ENCODE assay signal across 24 mouse cellular contexts in the genomic region with DNA sequence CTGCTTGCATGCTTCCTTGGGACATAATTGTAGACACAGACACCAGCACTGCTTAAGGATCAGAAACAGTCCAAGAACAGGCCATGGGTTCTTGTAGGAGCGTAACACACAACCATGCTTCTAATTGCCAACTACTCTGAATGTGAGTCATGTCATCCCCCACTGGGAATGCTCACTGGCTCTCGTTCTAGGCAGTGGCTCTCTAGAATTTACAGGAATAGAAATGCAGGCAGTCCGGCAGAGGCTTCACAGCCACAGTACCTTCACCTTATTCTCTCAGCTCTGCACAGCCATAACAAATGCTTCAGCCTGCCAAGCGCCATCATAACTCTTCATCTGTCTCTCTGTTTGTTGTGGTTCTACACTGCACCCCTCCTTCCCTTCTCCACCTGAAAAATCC. TPM values are rescaled to one million over a fixed set of nuclear protein-coding genes. Genes with fewer than 3 reads are reported as not detected.
DNase-seq lines count a peak whose midpoint lies in the region; ATAC-seq and TF ChIP-seq lines count a peak whose summit lies in the region.
"Had no signal": no experiment of that assay in that cellular context is flagged by ENCODE, and none has a peak within 500 bp of the region (broad histone marks: within the 10 kb centered on the region; RNA-seq: fewer than 3 reads in every experiment).

No protein-coding gene starts in this region.

- no peak overlapping the region for H3K9ac ChIP-seq in intestine, embryonic 14.5 days (ENCODE audit: low read length)
- H3K9ac ChIP-seq in intestine, postnatal 0 days (ENCODE audit: low read depth, low read length) = no peak overlapping the region
- H3K9ac ChIP-seq in stomach, embryonic 14.5 days (replicated peaks; ENCODE audit: low read depth, low read length) = no peak overlapping the region
- H3K9ac ChIP-seq in stomach, postnatal 0 days (ENCODE audit: low read length) = no peak overlapping the region
- no peak overlapping the region for H3K9ac ChIP-seq in midbrain, postnatal 0 days (replicated peaks; ENCODE audit: low read length, poor library complexity, severe bottlenecking)
- H3K9ac ChIP-seq: heart, embryonic 15.5 days; liver, embryonic 14.5 days; midbrain, embryonic 13.5 days had no signal

- ATAC-seq in intestine, embryonic 14.5 days (replicated peaks; ENCODE audit: low FRiP score, low TSS enrichment, low read depth) = no peak; the same call in 1 of the 2 replicates
- ATAC-seq in intestine, postnatal 0 days = no peak
- no peak; the same call in 1 of the 2 replicates for ATAC-seq in stomach, embryonic 14.5 days (ENCODE audit: insufficient number of reproducible peaks, insufficient read depth, low FRiP score, low read depth)
- ATAC-seq in stomach, postnatal 0 days (ENCODE audit: low FRiP score, low TSS enrichment) = no peak
- no peak for ATAC-seq in midbrain, postnatal 0 days (ENCODE audit: low FRiP score)
- ATAC-seq: forebrain, embryonic 16.5 days; hindbrain, embryonic 16.5 days; midbrain, embryonic 13.5 days had no signal

- WGBS in intestine, embryonic 14.5 days = 46% methylated on average over 4 of the region's 4 CpGs
- WGBS in intestine, postnatal 0 days = 69% methylated on average over 4 of the region's 4 CpGs
- 61% methylated on average over 4 of the region's 4 CpGs for WGBS in stomach, embryonic 14.5 days
- 74% methylated on average over 4 of the region's 4 CpGs for WGBS in stomach, postnatal 0 days
- 75% methylated on average over 4 of the region's 4 CpGs for WGBS in midbrain, postnatal 0 days

- H3K27me3 ChIP-seq in intestine, embryonic 14.5 days (replicated peaks; ENCODE audit: control insufficient read depth, insufficient read depth, low read length) = no peaks in the 10 kb centered on the region
- H3K27me3 ChIP-seq in intestine, postnatal 0 days (replicated peaks; ENCODE audit: control insufficient read depth, insufficient read depth, low read length) = no peaks in the 10 kb centered on the region
- H3K27me3 ChIP-seq in stomach, embryonic 14.5 days (ENCODE audit: control insufficient read depth, insufficient read depth, low read length) = no peaks in the 10 kb centered on the region
- H3K27me3 ChIP-seq in stomach, postnatal 0 days (ENCODE audit: control insufficient read depth, insufficient read depth, low read length) = no peaks in the 10 kb centered on the region
- H3K27me3 ChIP-seq in midbrain, postnatal 0 days (ENCODE audit: insufficient read depth, low read length) = no peaks in the 10 kb centered on the region
- H3K27me3 ChIP-seq: CH12.LX; heart, embryonic 15.5 days; midbrain, embryonic 13.5 days had no signal

- TF ChIP-seq CTCF in intestine, postnatal 0 days (IDR thresholded peaks at IDR 0.05; ENCODE audit: low read depth) = no peak
- TF ChIP-seq CTCF in stomach, postnatal 0 days (IDR thresholded peaks at IDR 0.05; ENCODE audit: low read depth) = no peak
- no peak for TF ChIP-seq CTCF in midbrain, postnatal 0 days (IDR thresholded peaks at IDR 0.05)

- no peak for TF ChIP-seq EP300 in stomach, postnatal 0 days (optimal IDR thresholded peaks at IDR 0.05)

- peaks cover 17% of the 10 kb centered on the region; the same call in 1 of the 2 replicates for H3K36me3 ChIP-seq in intestine, embryonic 14.5 days (ENCODE audit: control insufficient read depth, insufficient read depth, low read length)
- H3K36me3 ChIP-seq in intestine, postnatal 0 days (ENCODE audit: control insufficient read depth, insufficient read depth) = no peaks in the 10 kb centered on the region
- no peaks in the 10 kb centered on the region for H3K36me3 ChIP-seq in stomach, embryonic 14.5 days (ENCODE audit: control insufficient read depth, insufficient read depth, low read length)
- H3K36me3 ChIP-seq in stomach, postnatal 0 days (ENCODE audit: control insufficient read depth, insufficient read depth, low read length) = no peaks in the 10 kb centered on the region
- 0 out of 2 replicates have a peak, but pooled peaks cover under 1% of the 10 kb centered on the region for H3K36me3 ChIP-seq in midbrain, postnatal 0 days (ENCODE audit: insufficient read depth, low read length)

- peaks cover 24% of the 10 kb centered on the region for H3K4me1 ChIP-seq in intestine, embryonic 14.5 days (replicated peaks; ENCODE audit: control insufficient read depth, insufficient read depth, low read length)
- H3K4me1 ChIP-seq in intestine, postnatal 0 days (replicated peaks; ENCODE audit: control insufficient read depth, insufficient read depth, low read length) = no peaks in the 10 kb centered on the region; the same call in 1 of the 2 replicates
- peaks cover 9% of the 10 kb centered on the region for H3K4me1 ChIP-seq in stomach, embryonic 14.5 days (ENCODE audit: control insufficient read depth, insufficient read depth, low read length)
- no peaks in the 10 kb centered on the region for H3K4me1 ChIP-seq in stomach, postnatal 0 days (replicated peaks; ENCODE audit: control insufficient read depth, insufficient read depth)
- no peaks in the 10 kb centered on the region for H3K4me1 ChIP-seq in midbrain, postnatal 0 days (ENCODE audit: insufficient read depth, low read length)
- H3K4me1 ChIP-seq: midbrain, embryonic 13.5 days had no signal

- no peaks in the 10 kb centered on the region for H3K9me3 ChIP-seq in intestine, embryonic 14.5 days (ENCODE audit: control insufficient read depth, low read length)
- no peaks in the 10 kb centered on the region for H3K9me3 ChIP-seq in intestine, postnatal 0 days (ENCODE audit: control insufficient read depth)
- no peaks in the 10 kb centered on the region for H3K9me3 ChIP-seq in stomach, embryonic 14.5 days (ENCODE audit: control insufficient read depth, low read depth, low read length)
- H3K9me3 ChIP-seq in stomach, postnatal 0 days (ENCODE audit: control insufficient read depth, low read length) = no peaks in the 10 kb centered on the region
- no peaks in the 10 kb centered on the region for H3K9me3 ChIP-seq in midbrain, postnatal 0 days (ENCODE audit: low read length)
- H3K9me3 ChIP-seq: heart, embryonic 15.5 days; limb, embryonic 10.5 days; midbrain, embryonic 13.5 days had no signal

- no peak overlapping the region for H3K4me3 ChIP-seq in intestine, embryonic 14.5 days (ENCODE audit: low read depth, low read length)
- no peak overlapping the region for H3K4me3 ChIP-seq in intestine, postnatal 0 days (ENCODE audit: low read depth, low read length)
- H3K4me3 ChIP-seq in stomach, embryonic 14.5 days (ENCODE audit: low read depth, low read length) = no peak overlapping the region
- no peak overlapping the region for H3K4me3 ChIP-seq in stomach, postnatal 0 days (ENCODE audit: low read depth, low read length)
- no peak overlapping the region for H3K4me3 ChIP-seq in midbrain, postnatal 0 days (ENCODE audit: low read depth, low read length)
- H3K4me3 ChIP-seq: heart, embryonic 15.5 days; limb, embryonic 10.5 days; midbrain, embryonic 13.5 days had no signal

- peak overlapping the region; percentile 34 for H3K27ac ChIP-seq in intestine, embryonic 14.5 days (ENCODE audit: low read depth)
- no peak overlapping the region for H3K27ac ChIP-seq in intestine, postnatal 0 days (ENCODE audit: low read depth, low read length)
- peak overlapping the region; percentile 21; the same call in 1 of the 2 replicates for H3K27ac ChIP-seq in stomach, embryonic 14.5 days (ENCODE audit: low read length)
- H3K27ac ChIP-seq in stomach, postnatal 0 days (replicated peaks) = no peak overlapping the region
- no peak overlapping the region for H3K27ac ChIP-seq in midbrain, postnatal 0 days (ENCODE audit: low read depth, low read length)
- H3K27ac ChIP-seq: heart, embryonic 15.5 days; limb, embryonic 10.5 days; liver, embryonic 14.5 days; midbrain, embryonic 13.5 days had no signal

- H3K4me2 ChIP-seq in intestine, embryonic 14.5 days (ENCODE audit: low read length) = no peak overlapping the region
- H3K4me2 ChIP-seq in intestine, postnatal 0 days (replicated peaks; ENCODE audit: low read depth) = no peak overlapping the region
- H3K4me2 ChIP-seq in stomach, embryonic 14.5 days (replicated peaks; ENCODE audit: low read depth, low read length) = no peak overlapping the region
- H3K4me2 ChIP-seq in stomach, postnatal 0 days (replicated peaks; ENCODE audit: low read depth) = no peak overlapping the region
- no peak overlapping the region for H3K4me2 ChIP-seq in midbrain, postnatal 0 days (ENCODE audit: low read depth, low read length, poor library complexity, severe bottlenecking)
- H3K4me2 ChIP-seq: heart, embryonic 15.5 days; midbrain, embryonic 13.5 days had no signal

- DNase-seq in gastrocnemius, adult 18-20 months (ENCODE audit: low spot score) = peak; percentile 14
- DNase-seq in gastrocnemius, postnatal 4 days (ENCODE audit: low spot score in 2 of 2) = no peak
- peak; percentile 59 for DNase-seq in intestine, embryonic 14.5 days (ENCODE audit: low spot score)
- no peak for DNase-seq in stomach, postnatal 0 days (ENCODE audit: low spot score)
- DNase-seq in yolk sac, embryonic 10.5 days (ENCODE audit: low spot score) = peak; percentile 29
- no peak for DNase-seq in midbrain, postnatal 0 days (ENCODE audit: low spot score)
- DNase-seq: adrenal gland, postnatal 10 days; cerebellum, adult 11-12 months; cerebellum, postnatal 14 days; embryo, embryonic 11 days; kidney, adult 9 months; kidney, postnatal 4 days; layer of hippocampus, adult 9-11 months; lung, postnatal 10 days had no signal

RNA-seq across cellular contexts. Expression of a gene that starts 23.9 kb away (rescaled TPM):
- 10 to 100 TPM; 11.7 to 13.3 TPM for total RNA-seq in gastrocnemius, adult 18-20 months (2021)
- 10 to 100 TPM; 65.4 to 74.0 TPM for total RNA-seq in gastrocnemius, postnatal 4 days (2021)
- 109 and 120 TPM in 2 replicates for polyA plus RNA-seq in intestine, embryonic 14.5 days (2014; fragmentation: Nextera tagmentation; extraction: Ambion mirVana)
- 38.8 and 43.7 TPM in 2 replicates for polyA plus RNA-seq in intestine, postnatal 0 days (2015; fragmentation: Nextera tagmentation; extraction: Ambion mirVana)
- polyA plus RNA-seq in stomach, embryonic 14.5 days (2014; fragmentation: Nextera tagmentation; extraction: Ambion mirVana) = 88.3 and 89.5 TPM in 2 replicates
- 25.0 TPM in 2 replicates for polyA plus RNA-seq in stomach, postnatal 0 days (2015; fragmentation: Nextera tagmentation; extraction: Ambion mirVana)
- 22.5 and 30.2 TPM in 2 replicates for total RNA-seq in midbrain, postnatal 0 days (2014; rRNA removed)
- 50.0 and 54.7 TPM in 2 replicates for polyA plus RNA-seq in midbrain, postnatal 0 days (2015; fragmentation: Nextera tagmentation; extraction: Ambion mirVana)
- total RNA-seq: CH12.LX, MEL had no signal

Comparison
In these comparisons a context has a peak if more than half of its experiments do, and no peak if none do; other contexts are left out.
1. DNase-seq: peak in gastrocnemius, adult 18-20 months (single experiment), intestine, embryonic 14.5 days (single experiment) and yolk sac, embryonic 10.5 days (single experiment); none in gastrocnemius, postnatal 4 days (0 of 2), stomach, postnatal 0 days (single experiment) and midbrain, postnatal 0 days (single experiment).
2. H3K27ac ChIP-seq: peak in intestine, embryonic 14.5 days (single experiment) and stomach, embryonic 14.5 days (single experiment); none in intestine, postnatal 0 days (single experiment), stomach, postnatal 0 days (single experiment) and midbrain, postnatal 0 days (single experiment).